Mouse (Mus musculus) R1 (cell line): ENCODE measurements at regions not wholly inside any gene's neighbourhood (a gene's known extent, or its start where the extent isn't known, plus 50 kb on each side); places are given as distances from the start of the nearest gene placed in this dataset.

Experiments used
- DNase-seq: peaks from one replicate; pipeline ENCODE4 v3.0.0-alpha.2; 2018; ENCODE audit warnings: low read depth, low spot score

GRCm38 (mm10) chr15:38409168-38409567 lies 983.8 kb downstream of the 4930447A16Rik start:
- DNase-seq = no peak

GRCm38 (mm10) chr15:38410462-38410861 lies 985.1 kb downstream of the 4930447A16Rik start:
- DNase-seq = no peak

GRCm38 (mm10) chr15:38412481-38412880 lies 987.1 kb downstream of the 4930447A16Rik start:
- DNase-seq = no peak

- DNase-seq = no peak
Observed at GRCm38 (mm10) chr15:38413329-38413728, 988.0 kb downstream of the 4930447A16Rik start.

GRCm38 (mm10) chr15:38414318-38415090 lies 989.1 kb downstream of the 4930447A16Rik start:
- DNase-seq = no peak

- no peak for DNase-seq
Observed at GRCm38 (mm10) chr15:38415091-38415486, 989.7 kb downstream of the 4930447A16Rik start.

- DNase-seq = no peak
Observed at GRCm38 (mm10) chr15:38419621-38420020, 994.3 kb downstream of the 4930447A16Rik start.

- no peak for DNase-seq
Observed at GRCm38 (mm10) chr15:38420784-38421183, 995.4 kb downstream of the 4930447A16Rik start.

GRCm38 (mm10) chr15:38422741-38423140 lies 997.4 kb downstream of the 4930447A16Rik start:
- no peak for DNase-seq

- DNase-seq = no peak
Observed at GRCm38 (mm10) chr15:38425506-38425905, 1000.2 kb downstream of the 4930447A16Rik start.

- no peak for DNase-seq
Observed at GRCm38 (mm10) chr15:38427966-38428365, 1002.6 kb downstream of the 4930447A16Rik start.

GRCm38 (mm10) chr15:38431668-38432067 lies 1006.3 kb downstream of the 4930447A16Rik start:
- no peak for DNase-seq

- DNase-seq = no peak
Observed at GRCm38 (mm10) chr15:38433386-38433785, 1008.0 kb downstream of the 4930447A16Rik start.

- DNase-seq = peak; percentile 66
Observed at GRCm38 (mm10) chr15:38434239-38434638, 1008.9 kb downstream of the 4930447A16Rik start.
